Mouse (Mus musculus) hindbrain, embryonic 16.5 days (tissue): ENCODE data around the gene Arid4b. TPM values are rescaled to one million over a fixed set of nuclear protein-coding genes. Genes with fewer than 3 reads are reported as not detected.

Experiments used
- ATAC-seq: fragments of 200-750 bp; cut with Nextera tagmentation; 2 replicates; pipeline ENCODE4 v1.8.0; 2017; ENCODE audit warnings: moderate TSS enrichment, moderate library complexity
- H3K27ac ChIP-seq: fragments of 300-500 bp; sonication (generic); 2 replicates; pipeline ENCODE4 v1.5.1; 2014; ENCODE audit warnings: low read depth, mild to moderate bottlenecking, control low read depth, low read length, moderate library complexity
- H3K27me3 ChIP-seq: fragments of 300-500 bp; sonication (generic); replicated peaks from 2 replicates; pipeline ENCODE4 v1.6.1; 2014; ENCODE audit warnings: low read length; ENCODE audit not compliant: control insufficient read depth, insufficient read depth
- H3K36me3 ChIP-seq: fragments of 300-500 bp; sonication (generic); 2 replicates; pipeline ENCODE4 v1.6.1; 2014; ENCODE audit warnings: mild to moderate bottlenecking, low read length, moderate library complexity, mixed read lengths; ENCODE audit not compliant: control insufficient read depth, insufficient read depth
- H3K4me1 ChIP-seq: fragments of 300-500 bp; sonication (generic); 2 replicates; pipeline ENCODE4 v1.6.1; 2014; ENCODE audit warnings: low read depth, low read length; ENCODE audit not compliant: control insufficient read depth, insufficient read depth
- H3K4me2 ChIP-seq: fragments of 300-500 bp; sonication (generic); 2 replicates; pipeline ENCODE4 v1.6.1; 2014; ENCODE audit warnings: mild to moderate bottlenecking, low read length, control low read depth, moderate library complexity
- H3K4me3 ChIP-seq: fragments of 300-500 bp; sonication (generic); 2 replicates; pipeline ENCODE4 v1.5.1; 2014; ENCODE audit warnings: mild to moderate bottlenecking, low read length, control low read depth, moderate library complexity
- H3K9ac ChIP-seq: fragments of 300-500 bp; sonication (generic); 2 replicates; pipeline ENCODE4 v1.6.1; 2014; ENCODE audit warnings: low read depth, mild to moderate bottlenecking, control low read depth, low read length, moderate library complexity
- H3K9me3 ChIP-seq: fragments of 300-500 bp; sonication (generic); 2 replicates; pipeline ENCODE4 v1.6.1; 2014; ENCODE audit warnings: mild to moderate bottlenecking, low read length, moderate library complexity; ENCODE audit not compliant: control insufficient read depth
- WGBS: fragments of 180-500 bp; shearing (Covaris S2); extraction: QIAGEN DNeasy Blood & Tissue Kit; methylation state at CpG from one replicate; pipeline ENCODE4 v1.1.7; 2014; 5-methylcytosine and 5-hydroxymethylcytosine counted together
- polyA plus RNA-seq: library from polyadenylated mRNA; unstranded; fragments of >200 nt; fragmentation: Nextera tagmentation; extraction: Ambion mirVana; gene quantifications from 2 replicates; pipeline ENCODE4 v1.2.1, GENCODE M21; 2015

The Arid4b gene
- polyA plus RNA-seq, 1 experiment from 2014 or later, result 64.0 TPM

GRCm38 (mm10) chr13:14069291-14069690, 6.3 kb downstream of the Arid4b start:
- Histone ChIP-seq H3K4me2 (no peak overlapping the region), H3K4me3 (no peak overlapping the region), H3K27ac (no peak overlapping the region), H3K4me1 (peaks cover 15% of the 10 kb centered on the region), H3K9ac (no peak overlapping the region), H3K27me3 (no peaks in the 10 kb centered on the region), H3K36me3 (no peaks in the 10 kb centered on the region), H3K9me3 (no peaks in the 10 kb centered on the region)
- WGBS, result 88% methylated on average over 1 of the region's 1 CpGs
- ATAC-seq, result no peak

- no peaks in the 10 kb centered on the region for H3K27me3 ChIP-seq
- H3K9ac ChIP-seq, result no peak overlapping the region
- no peak overlapping the region for H3K4me2 ChIP-seq
- WGBS, result 98% methylated on average over 1 of the region's 1 CpGs
- no peak for ATAC-seq
- no peaks in the 10 kb centered on the region for H3K36me3 ChIP-seq
- H3K4me3 ChIP-seq, result no peak overlapping the region
- H3K9me3 ChIP-seq, result no peaks in the 10 kb centered on the region
- no peak overlapping the region for H3K27ac ChIP-seq
- no peaks in the 10 kb centered on the region for H3K4me1 ChIP-seq
Measured at GRCm38 (mm10) chr13:14074371-14074770, 11.3 kb downstream of the Arid4b start.

- ATAC-seq, result no peak
- WGBS, result 97% methylated on average over 1 of the region's 1 CpGs
- Histone ChIP-seq H3K27ac (no peak overlapping the region), H3K9me3 (no peaks in the 10 kb centered on the region), H3K27me3 (no peaks in the 10 kb centered on the region), H3K4me1 (no peaks in the 10 kb centered on the region), H3K4me2 (no peak overlapping the region), H3K9ac (no peak overlapping the region), H3K4me3 (no peak overlapping the region), H3K36me3 (no peaks in the 10 kb centered on the region)
Measured at GRCm38 (mm10) chr13:14075326-14075725, 12.3 kb downstream of the Arid4b start.

- no peaks in the 10 kb centered on the region for H3K27me3 ChIP-seq
- no peak overlapping the region for H3K27ac ChIP-seq
- H3K4me2 ChIP-seq, result no peak overlapping the region
- no peak overlapping the region for H3K9ac ChIP-seq
- 79% methylated on average over 1 of the region's 1 CpGs for WGBS
- no peaks in the 10 kb centered on the region for H3K9me3 ChIP-seq
- H3K36me3 ChIP-seq, result no peaks in the 10 kb centered on the region
- H3K4me1 ChIP-seq, result no peaks in the 10 kb centered on the region
- H3K4me3 ChIP-seq, result no peak overlapping the region
- no peak; the same call in 1 of the 2 replicates for ATAC-seq
Measured at GRCm38 (mm10) chr13:14088669-14089068, 25.6 kb downstream of the Arid4b start.

- no peak overlapping the region for H3K27ac ChIP-seq
- H3K4me3 ChIP-seq, result no peak overlapping the region
- 81% methylated on average over 1 of the region's 1 CpGs for WGBS
- no peaks in the 10 kb centered on the region for H3K27me3 ChIP-seq
- no peaks in the 10 kb centered on the region for H3K36me3 ChIP-seq
- no peak for ATAC-seq
- no peak overlapping the region for H3K4me2 ChIP-seq
- no peaks in the 10 kb centered on the region for H3K9me3 ChIP-seq
- H3K4me1 ChIP-seq, result no peaks in the 10 kb centered on the region
- H3K9ac ChIP-seq, result no peak overlapping the region
Measured at GRCm38 (mm10) chr13:14103026-14103425, 40.0 kb downstream of the Arid4b start.

- no peaks in the 10 kb centered on the region for H3K36me3 ChIP-seq
Measured at GRCm38 (mm10) chr13:14110154-14110873, 47.3 kb downstream of the Arid4b start.

GRCm38 (mm10) chr13:14111146-14111545, 48.1 kb downstream of the Arid4b start:
- no peak for ATAC-seq
- H3K4me1 ChIP-seq, result 0 out of 2 replicates have a peak, but pooled peaks cover 2% of the 10 kb centered on the region

More at GRCm38 (mm10) chr13:14110154-14110873, 47.3 kb downstream of the Arid4b start:
- Histone ChIP-seq H3K4me1 (0 out of 2 replicates have a peak, but pooled peaks cover 2% of the 10 kb centered on the region), H3K4me2 (no peak overlapping the region), H3K4me3 (no peak overlapping the region), H3K27ac (no peak overlapping the region), H3K9me3 (no peaks in the 10 kb centered on the region), H3K9ac (no peak overlapping the region), H3K27me3 (no peaks in the 10 kb centered on the region)
- WGBS, result 90% methylated on average over 2 of the region's 2 CpGs
- no peak for ATAC-seq

GRCm38 (mm10) chr13:14113746-14114528, 50.9 kb downstream of the Arid4b start:
- H3K27ac ChIP-seq, result peak overlapping the region; percentile 39; the same call in 1 of the 2 replicates
- ATAC-seq, result peak; percentile 67
- 43% methylated on average over 4 of the region's 4 CpGs for WGBS
- no peaks in the 10 kb centered on the region for H3K27me3 ChIP-seq
- no peaks in the 10 kb centered on the region for H3K36me3 ChIP-seq
- H3K4me2 ChIP-seq, result no peak overlapping the region
- 0 out of 2 replicates have a peak, but pooled peaks cover 2% of the 10 kb centered on the region for H3K4me1 ChIP-seq
- H3K4me3 ChIP-seq, result no peak overlapping the region
- no peak overlapping the region for H3K9ac ChIP-seq
- H3K9me3 ChIP-seq, result no peaks in the 10 kb centered on the region

More at GRCm38 (mm10) chr13:14111146-14111545, 48.1 kb downstream of the Arid4b start:
- WGBS, result 78% methylated on average over 1 of the region's 1 CpGs
- no peak overlapping the region for H3K9ac ChIP-seq
- no peak overlapping the region for H3K27ac ChIP-seq
- H3K4me3 ChIP-seq, result no peak overlapping the region
- H3K27me3 ChIP-seq, result no peaks in the 10 kb centered on the region
- no peaks in the 10 kb centered on the region for H3K9me3 ChIP-seq
- H3K4me2 ChIP-seq, result no peak overlapping the region
- no peaks in the 10 kb centered on the region for H3K36me3 ChIP-seq

- Histone ChIP-seq H3K27ac (no peak overlapping the region), H3K4me2 (no peak overlapping the region), H3K36me3 (no peaks in the 10 kb centered on the region), H3K9ac (no peak overlapping the region), H3K27me3 (no peaks in the 10 kb centered on the region), H3K4me3 (no peak overlapping the region), H3K4me1 (0 out of 2 replicates have a peak, but pooled peaks cover 2% of the 10 kb centered on the region), H3K9me3 (no peaks in the 10 kb centered on the region)
- WGBS, result 96% methylated on average over 2 of the region's 2 CpGs
- no peak for ATAC-seq
Measured at GRCm38 (mm10) chr13:14115805-14116204, 52.8 kb downstream of the Arid4b start.
